Mouse (Mus musculus) MEL (cell line): ENCODE data around the gene Rer1. TPM values are rescaled to one million over a fixed set of nuclear protein-coding genes. Genes with fewer than 3 reads are reported as not detected.

Experiments used
- DNase-seq: peaks from one replicate; pipeline ENCODE4 v3.0.0; 2011; ENCODE audit warnings: low read depth, low spot score
- H3K27ac ChIP-seq: 2 replicates; pipeline ENCODE4 v1.5.1; 2012; ENCODE audit warnings: low read depth, mild to moderate bottlenecking, control low read depth, low read length, moderate library complexity; ENCODE audit not compliant: control insufficient read depth
- H3K27me3 ChIP-seq, 2 experiments: fragments of 150-350 bp in 1 of 2; sonication (generic) in 1 of 2; 2 replicates each; pipeline ENCODE4 v1.6.1; 2012; ENCODE audit warnings: low read length in 2 of 2, mild to moderate bottlenecking in 2 of 2, improper control_type of control experiment in 1 of 2, moderate library complexity in 1 of 2; ENCODE audit not compliant: insufficient read depth in 2 of 2, control insufficient read depth in 1 of 2
- H3K36me3 ChIP-seq, 2 experiments: 2 replicates each; pipeline ENCODE4 v1.6.1; 2012 to 2014; ENCODE audit warnings: low read length in 2 of 2, improper control_type of control experiment in 1 of 2, inconsistent platforms in 1 of 2, mild to moderate bottlenecking in 1 of 2; ENCODE audit not compliant: insufficient read depth in 2 of 2, control insufficient read depth in 1 of 2
- H3K4me1 ChIP-seq, 2 experiments: fragments of 150-350 bp in 1 of 2; sonication (generic) in 1 of 2; 2 replicates each; pipeline ENCODE4 v1.6.1; 2012; ENCODE audit warnings: low read length in 2 of 2, improper control_type of control experiment in 1 of 2, mild to moderate bottlenecking in 1 of 2; ENCODE audit not compliant: insufficient read depth in 2 of 2, control insufficient read depth in 1 of 2
- H3K4me3 ChIP-seq, 2 experiments: fragments of 150-350 bp in 1 of 2; sonication (generic) in 1 of 2; 2 replicates each; pipeline ENCODE4 v1.5.1; 2012; ENCODE audit warnings: low read depth in 2 of 2, low read length in 2 of 2, mild to moderate bottlenecking in 2 of 2, moderate library complexity in 2 of 2, control low read depth in 1 of 2, improper control_type of control experiment in 1 of 2; ENCODE audit not compliant: control insufficient read depth in 1 of 2, insufficient read depth in 1 of 2
- H3K79me2 ChIP-seq: 2 replicates; pipeline ENCODE4 v1.6.1; 2012; ENCODE audit warnings: mild to moderate bottlenecking, low read length, moderate library complexity; ENCODE audit not compliant: control insufficient read depth, poor library complexity, insufficient read depth
- H3K9ac ChIP-seq: 2 replicates; pipeline ENCODE4 v1.6.1; 2012; ENCODE audit warnings: low read depth, mild to moderate bottlenecking, control low read depth, low read length, moderate library complexity; ENCODE audit not compliant: control insufficient read depth, poor library complexity, severe bottlenecking
- H3K9me3 ChIP-seq: fragments of 150-350 bp; sonication (generic); replicated peaks from 2 replicates; pipeline ENCODE4 v1.6.1; 2012; ENCODE audit warnings: mild to moderate bottlenecking, low read length, improper control_type of control experiment, moderate library complexity; ENCODE audit not compliant: insufficient read depth
- BHLHE40 ChIP-seq: IDR thresholded peaks from 2 replicates; pipeline ENCODE4 v1.6.1; 2012; ENCODE audit warnings: low read depth, mild to moderate bottlenecking, inconsistent platforms, low read length, improper control_type of control experiment, borderline replicate concordance
- CHD1 ChIP-seq: IDR thresholded peaks from 2 replicates; pipeline ENCODE4 v1.6.1; 2012; ENCODE audit warnings: low read depth, mild to moderate bottlenecking, inconsistent platforms, low read length, improper control_type of control experiment
- CHD2 ChIP-seq: IDR thresholded peaks from 2 replicates; pipeline ENCODE4 v1.6.1; 2011; ENCODE audit warnings: low read length, improper control_type of control experiment
- CTCF ChIP-seq, 3 experiments: IDR thresholded peaks in 2 of 3; conservative IDR thresholded peaks in 1 of 3; 2 replicates each; pipeline ENCODE4 v1.5.1; 2011 to 2012; ENCODE audit warnings: low read length in 3 of 3, low read depth in 2 of 3, mild to moderate bottlenecking in 2 of 3, improper control_type of control experiment in 1 of 3, inconsistent platforms in 1 of 3, mixed read lengths in 1 of 3, moderate library complexity in 1 of 3; ENCODE audit not compliant: control insufficient read depth in 1 of 3, insufficient read depth in 1 of 3, poor library complexity in 1 of 3, severe bottlenecking in 1 of 3
- ELF1 ChIP-seq: IDR thresholded peaks from 2 replicates; pipeline ENCODE4 v1.6.1; 2014; ENCODE audit warnings: low read depth, mild to moderate bottlenecking, inconsistent platforms, low read length, improper control_type of control experiment, moderate library complexity
- EP300 ChIP-seq, 2 experiments: IDR thresholded peaks; 2 replicates each; pipeline ENCODE4 v1.6.1; 2011; ENCODE audit warnings: improper control_type of control experiment in 2 of 2, low read length in 2 of 2, low read depth in 1 of 2, mild to moderate bottlenecking in 1 of 2
- GABPA ChIP-seq: IDR thresholded peaks from 2 replicates; pipeline ENCODE4 v1.6.1; 2012; ENCODE audit warnings: low read depth, mild to moderate bottlenecking, inconsistent platforms, low read length, improper control_type of control experiment, moderate library complexity
- GATA1 ChIP-seq: IDR thresholded peaks from 2 replicates; pipeline ENCODE4 v1.6.1; 2011; ENCODE audit warnings: low read depth, low read length, improper control_type of control experiment
- JUND ChIP-seq: IDR thresholded peaks from 2 replicates; pipeline ENCODE4 v1.6.1; 2011; ENCODE audit warnings: low read depth, mild to moderate bottlenecking, improper control_type of control experiment, low read length
- MAFK ChIP-seq: IDR thresholded peaks from 2 replicates; pipeline ENCODE4 v1.6.1; 2011; ENCODE audit warnings: low read depth, mild to moderate bottlenecking, low read length, improper control_type of control experiment, borderline replicate concordance
- MYC ChIP-seq: IDR thresholded peaks from 2 replicates; pipeline ENCODE4 v1.6.1; 2011; ENCODE audit warnings: low read depth, mild to moderate bottlenecking, low read length, improper control_type of control experiment, moderate library complexity
- RAD21 ChIP-seq: IDR thresholded peaks from 2 replicates; pipeline ENCODE4 v1.6.1; 2011; ENCODE audit warnings: mild to moderate bottlenecking, low read depth, low read length, improper control_type of control experiment
- RCOR1 ChIP-seq: IDR thresholded peaks from 2 replicates; pipeline ENCODE4 v1.6.1; 2012; ENCODE audit warnings: low read depth, mild to moderate bottlenecking, inconsistent platforms, low read length, improper control_type of control experiment
- SIN3A ChIP-seq: IDR thresholded peaks from 2 replicates; pipeline ENCODE4 v1.6.1; 2012; ENCODE audit warnings: low read length, improper control_type of control experiment, inconsistent platforms
- TAL1 ChIP-seq: IDR thresholded peaks from 2 replicates; pipeline ENCODE4 v1.6.1; 2012; ENCODE audit warnings: mild to moderate bottlenecking, inconsistent platforms, low read length, moderate library complexity, mixed read lengths
- TCF12 ChIP-seq: IDR thresholded peaks from 2 replicates; pipeline ENCODE4 v1.6.1; 2014; ENCODE audit warnings: low read depth, mild to moderate bottlenecking, inconsistent platforms, low read length, improper control_type of control experiment, moderate library complexity
- USF1 ChIP-seq: IDR thresholded peaks from 2 replicates; pipeline ENCODE4 v1.6.1; 2014; ENCODE audit warnings: low read depth, mild to moderate bottlenecking, inconsistent platforms, low read length, improper control_type of control experiment, moderate library complexity
- USF2 ChIP-seq, 2 experiments: IDR thresholded peaks; 2 replicates each; pipeline ENCODE4 v1.6.1; 2011 to 2012; ENCODE audit warnings: improper control_type of control experiment in 2 of 2, low read length in 2 of 2, borderline replicate concordance in 1 of 2, inconsistent platforms in 1 of 2, low read depth in 1 of 2, mild to moderate bottlenecking in 1 of 2; ENCODE audit not compliant: insufficient read depth in 1 of 2
- ZKSCAN1 ChIP-seq: IDR thresholded peaks from 2 replicates; pipeline ENCODE4 v1.6.1; 2012; ENCODE audit warnings: low read depth, mild to moderate bottlenecking, inconsistent platforms, low read length, improper control_type of control experiment, moderate library complexity
- polyA plus RNA-seq, 2 experiments: library from polyadenylated mRNA; stranded (reverse) in 1 of 2; unstranded in 1 of 2; fragments of >175 nt in 1 of 2; fragments of >200 nt in 1 of 2; gene quantifications; 2 replicates each; pipeline versions ENCODE4 v1.2.1 to v1.2.4; 2012; ENCODE audit warnings: low replicate concordance in 2 of 2, low read depth in 1 of 2; ENCODE audit not compliant: insufficient read length in 2 of 2, insufficient read depth in 1 of 2, missing spikeins in 1 of 2
- total RNA-seq: library from RNA; depleted of rRNA; stranded (reverse); fragments of 300-350 nt; gene quantifications from 2 replicates; pipeline ENCODE4 v1.2.3, GENCODE M21; 2012

Rer1 gene
- total and polyA plus RNA-seq, 3 experiments, result 114 to 379 (median 140) TPM

DNA sequence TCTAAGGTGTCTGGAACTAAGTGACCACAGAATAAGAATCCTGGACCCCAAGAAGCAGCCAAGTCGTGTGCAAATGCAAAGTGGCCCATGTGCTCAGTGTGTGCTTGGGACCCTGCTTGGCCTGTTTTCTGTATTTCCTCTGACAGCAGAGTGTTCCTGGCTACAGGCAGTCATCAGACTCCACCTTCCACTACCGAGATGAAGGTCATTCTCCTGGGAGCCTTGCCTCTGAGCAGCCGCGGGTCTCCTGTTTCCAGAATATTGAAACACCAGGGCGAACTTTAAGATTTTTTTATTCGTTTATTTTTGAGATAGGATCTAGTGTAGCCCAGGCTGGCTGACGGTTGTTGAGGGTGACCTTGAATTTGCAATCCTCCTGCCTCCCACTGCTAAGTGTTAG lies 44.4 kb upstream of the Rer1 start:
- no peaks in the 10 kb centered on the region for H3K79me2 ChIP-seq
- DNase-seq, result no peak
- no peaks in the 10 kb centered on the region for H3K36me3 ChIP-seq
- H3K27me3 ChIP-seq, result no peaks in the 10 kb centered on the region
- H3K4me1 ChIP-seq, result no peaks in the 10 kb centered on the region
- no peak overlapping the region for H3K9ac ChIP-seq
- TF ChIP-seq ELF1, result no peak
- TF ChIP-seq GATA1, result no peak
- TF ChIP-seq JUND, result no peak
- TF ChIP-seq MAFK, result no peak
- TF ChIP-seq RAD21, result no peak
- TF ChIP-seq TAL1, result no peak
- no peak for TF ChIP-seq TCF12
- no peaks in the 10 kb centered on the region for H3K9me3 ChIP-seq
- H3K27ac ChIP-seq, result no peak overlapping the region
- H3K4me3 ChIP-seq, result no peak overlapping the region

DNA sequence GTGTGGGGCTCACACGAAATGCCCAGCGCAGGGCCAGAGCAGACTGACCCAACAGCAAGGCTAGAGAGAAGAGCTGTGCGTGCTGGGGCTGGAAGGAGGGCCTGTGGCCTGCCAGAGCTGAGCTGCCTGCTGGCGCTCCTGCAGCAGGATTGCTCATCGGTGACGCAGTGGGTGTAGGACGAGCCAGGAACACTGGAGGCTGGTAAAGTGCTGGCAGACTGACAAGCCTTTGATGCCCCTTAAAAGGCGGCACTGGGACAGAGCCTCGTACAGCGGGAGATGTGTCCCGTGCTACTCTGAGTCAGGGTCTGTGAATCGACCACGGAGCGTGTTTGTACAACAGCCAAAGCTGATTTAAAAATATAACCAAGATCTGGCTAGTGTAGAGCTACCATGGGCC lies 43.8 kb upstream of the Rer1 start:
- no peak for TF ChIP-seq USF2 (IDR thresholded peaks at IDR 0.05; ENCODE audit: borderline replicate concordance in 1 of 2, insufficient read depth in 1 of 2, low read depth in 1 of 2, low read length in 2 of 2)
- TF ChIP-seq CHD1, result no peak
- no peak for TF ChIP-seq ZKSCAN1
- TF ChIP-seq USF1, result no peak
- no peak for TF ChIP-seq BHLHE40
- TF ChIP-seq SIN3A, result no peak
- no peak for TF ChIP-seq ELF1
- TF ChIP-seq MAFK, result no peak
- no peak for TF ChIP-seq CTCF (IDR thresholded peaks at IDR 0.05 in 2 of 3, conservative IDR thresholded peaks at IDR 0.05 in 1 of 3; ENCODE audit: control insufficient read depth in 1 of 3, insufficient read depth in 1 of 3, low read depth in 2 of 3, low read length in 3 of 3, poor library complexity in 1 of 3, severe bottlenecking in 1 of 3)
- no peak for TF ChIP-seq RAD21
- no peak for TF ChIP-seq CHD2
- no peak for TF ChIP-seq RCOR1
- no peak for TF ChIP-seq MYC
- TF ChIP-seq GABPA, result no peak
- no peak for TF ChIP-seq EP300 (IDR thresholded peaks at IDR 0.05; ENCODE audit: low read depth in 1 of 2, low read length in 2 of 2)
- no peak for TF ChIP-seq GATA1
- Histone ChIP-seq H3K79me2 (no peaks in the 10 kb centered on the region), H3K4me3 (no peak overlapping the region), H3K36me3 (peaks cover 0 to 2% of the 10 kb centered on the region in 2 experiments; a peak in 2 of 4 replicates), H3K9ac (no peak overlapping the region), H3K9me3 (no peaks in the 10 kb centered on the region), H3K27ac (no peak overlapping the region), H3K4me1 (peaks cover under 1 to 5% of the 10 kb centered on the region in 2 experiments; a peak in 3 of 4 replicates), H3K27me3 (no peaks in the 10 kb centered on the region)
- DNase-seq, result no peak
